Mouse (Mus musculus) neural tube, embryonic 12.5 days (tissue): ENCODE results near the gene Celf5. TPM values are rescaled to one million over a fixed set of nuclear protein-coding genes. Genes with fewer than 3 reads are reported as not detected.
A peak's percentile ranks its signal among the peaks of the same experiment; 100 is the strongest.

Experiments used
- ATAC-seq: fragments of 200-750 bp; cut with Nextera tagmentation; 2 replicates; pipeline ENCODE4 v1.8.0; 2017; ENCODE audit warnings: low read depth, mild to moderate bottlenecking, moderate TSS enrichment, moderate library complexity; ENCODE audit not compliant: low FRiP score
- H3K27ac ChIP-seq: fragments of 300-500 bp; sonication (generic); 2 replicates; pipeline ENCODE4 v1.5.1; 2016
- H3K27me3 ChIP-seq: fragments of 300-500 bp; sonication (generic); replicated peaks from 2 replicates; pipeline ENCODE4 v1.6.1; 2016; ENCODE audit warnings: mild to moderate bottlenecking
- H3K36me3 ChIP-seq: fragments of 300-500 bp; sonication (generic); 2 replicates; pipeline ENCODE4 v1.6.1; 2016; ENCODE audit warnings: mild to moderate bottlenecking
- H3K4me1 ChIP-seq: fragments of 300-500 bp; sonication (generic); 2 replicates; pipeline ENCODE4 v1.6.1; 2016
- H3K4me2 ChIP-seq: fragments of 300-500 bp; sonication (generic); replicated peaks from 2 replicates; pipeline ENCODE4 v1.6.1; 2016; ENCODE audit warnings: mild to moderate bottlenecking
- H3K4me3 ChIP-seq: fragments of 300-500 bp; sonication (generic); 2 replicates; pipeline ENCODE4 v1.5.1; 2016
- H3K9ac ChIP-seq: fragments of 300-500 bp; sonication (generic); 2 replicates; pipeline ENCODE4 v1.6.1; 2016; ENCODE audit warnings: mild to moderate bottlenecking
- H3K9me3 ChIP-seq: fragments of 300-500 bp; sonication (generic); 2 replicates; pipeline ENCODE4 v1.6.1; 2016; ENCODE audit warnings: mild to moderate bottlenecking
- WGBS: fragments of 180-500 bp; shearing (Covaris S2); methylation state at CpG from one replicate; pipeline ENCODE4 v1.1.7; 2016; 5-methylcytosine and 5-hydroxymethylcytosine counted together
- polyA plus RNA-seq: library from polyadenylated mRNA; unstranded; fragments of >200 nt; fragmentation: Nextera tagmentation; extraction: Ambion mirVana; gene quantifications from 2 replicates; pipeline ENCODE4 v1.2.1, GENCODE M21; 2016

Gene Celf5
- polyA plus RNA-seq, 1 experiment from 2014 or later, result 32.3 TPM

DNA sequence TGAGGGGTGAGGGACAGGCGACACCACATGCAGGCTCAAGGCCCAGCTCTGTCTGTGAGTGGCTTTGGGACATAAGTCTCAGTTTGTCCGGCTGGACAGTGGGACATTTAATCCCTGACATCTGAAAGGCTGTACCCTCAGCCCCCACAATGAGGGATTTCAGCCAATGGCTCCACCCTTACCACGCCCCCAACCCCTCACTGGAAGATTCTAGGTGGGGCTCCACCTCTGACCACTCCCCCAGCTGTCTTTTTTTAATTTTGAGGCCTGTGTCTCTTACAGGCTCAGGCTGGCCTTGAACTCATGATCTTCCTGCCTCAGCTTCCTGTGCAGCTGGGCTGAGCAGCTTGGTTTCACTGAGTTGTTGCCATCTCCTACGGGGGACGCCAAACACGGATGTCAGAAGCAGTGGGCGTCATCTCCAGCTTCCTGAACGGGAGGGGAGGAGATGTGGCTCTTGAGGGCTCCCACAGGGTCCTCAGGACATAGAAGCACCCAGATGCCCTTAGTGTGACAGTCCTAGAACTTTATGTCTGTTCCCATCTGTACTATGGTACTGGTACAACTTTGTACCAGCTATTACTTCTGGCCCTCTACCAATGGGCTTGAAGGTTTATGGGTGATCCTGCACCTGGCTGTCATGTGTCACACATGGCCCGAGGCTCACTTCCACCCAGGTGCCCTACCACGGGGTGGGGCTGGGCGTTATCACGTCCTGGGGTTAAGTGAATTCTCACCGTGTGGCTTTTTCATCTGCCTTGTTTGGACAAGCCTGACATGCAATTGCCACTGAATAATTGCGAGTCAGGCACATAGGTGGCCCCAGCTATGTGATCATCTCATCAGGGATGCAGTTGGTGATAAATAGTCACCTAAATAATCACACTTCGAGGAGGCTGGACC, 47.9 kb downstream of the Celf5 start:
- Histone ChIP-seq H3K9ac (no peak overlapping the region), H3K4me3 (no peak overlapping the region), H3K4me1 (peaks cover 23% of the 10 kb centered on the region), H3K4me2 (no peak overlapping the region), H3K9me3 (no peaks in the 10 kb centered on the region), H3K27ac (no peak overlapping the region), H3K27me3 (peaks cover 13% of the 10 kb centered on the region; the same call in 1 of the 2 replicates), H3K36me3 (no peaks in the 10 kb centered on the region)
- no peak for ATAC-seq
- WGBS, result 62% methylated on average over 15 of the region's 15 CpGs

DNA sequence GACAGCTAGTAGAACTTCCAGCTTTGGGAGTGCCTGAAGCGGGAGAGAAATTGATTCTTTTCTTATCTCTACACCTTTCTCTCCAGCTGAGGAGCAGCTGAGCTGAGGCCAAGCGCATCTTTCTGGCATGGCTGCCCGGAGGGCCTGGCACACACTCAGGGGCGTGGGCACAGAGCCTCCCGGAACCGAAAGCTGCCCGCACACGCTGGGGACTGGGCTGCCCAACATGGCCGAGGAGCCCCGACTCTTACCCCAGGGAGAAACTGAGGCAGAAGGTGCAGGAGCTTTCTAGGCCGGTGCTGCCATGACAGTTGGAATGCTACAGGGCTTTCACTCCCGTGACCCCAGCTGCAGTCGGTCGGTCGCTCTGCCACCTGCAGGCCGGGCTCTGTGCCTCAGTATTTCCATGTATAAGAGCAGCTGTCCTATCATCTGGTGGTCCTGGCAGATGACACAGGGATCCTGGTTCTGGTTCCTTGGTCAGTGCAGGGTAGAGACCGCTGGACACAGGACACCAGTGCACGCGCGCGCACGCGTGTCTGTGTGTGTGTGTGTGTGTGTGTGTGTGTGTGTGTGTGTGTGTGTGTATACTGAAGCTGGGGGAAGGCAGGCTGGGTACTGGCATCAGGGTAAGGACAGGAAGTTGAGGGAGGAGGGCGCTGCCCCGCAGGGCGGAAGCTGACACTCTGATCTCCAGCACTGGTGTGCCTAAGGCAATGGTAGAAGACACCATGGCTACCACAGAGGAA, 48.8 kb downstream of the Celf5 start:
- H3K36me3 ChIP-seq, result no peaks in the 10 kb centered on the region
- H3K27me3 ChIP-seq, result peaks cover 17% of the 10 kb centered on the region
- H3K4me1 ChIP-seq, result peaks cover 30% of the 10 kb centered on the region
- no peak overlapping the region for H3K9ac ChIP-seq
- no peaks in the 10 kb centered on the region for H3K9me3 ChIP-seq
- peak overlapping the region; percentile 53 for H3K4me2 ChIP-seq
- H3K4me3 ChIP-seq, result no peak overlapping the region
- no peak for ATAC-seq
- no peak overlapping the region for H3K27ac ChIP-seq
- WGBS, result 76% methylated on average over 26 of the region's 26 CpGs

- WGBS, result 5% methylated on average over 17 of the region's 17 CpGs
- H3K4me3 ChIP-seq, result no peak overlapping the region
Measured at GRCm38 (mm10) chr10:81432868-81433262, 49.6 kb downstream of the Celf5 start.

GRCm38 (mm10) chr10:81432169-81432867, 50.2 kb downstream of the Celf5 start:
- Histone ChIP-seq H3K4me1 (peaks cover 30% of the 10 kb centered on the region), H3K9ac (no peak overlapping the region), H3K36me3 (no peaks in the 10 kb centered on the region), H3K4me3 (no peak overlapping the region), H3K27ac (no peak overlapping the region), H3K9me3 (no peaks in the 10 kb centered on the region), H3K27me3 (peaks cover 30% of the 10 kb centered on the region), H3K4me2 (peak overlapping the region; percentile 53)
- 66% methylated on average over 21 of the region's 21 CpGs for WGBS
- peak; percentile 11 for ATAC-seq

More at GRCm38 (mm10) chr10:81432868-81433262, 49.6 kb downstream of the Celf5 start:
- Histone ChIP-seq H3K27ac (no peak overlapping the region), H3K9ac (no peak overlapping the region), H3K4me1 (peaks cover 30% of the 10 kb centered on the region), H3K9me3 (no peaks in the 10 kb centered on the region), H3K4me2 (peak overlapping the region; percentile 53), H3K36me3 (no peaks in the 10 kb centered on the region), H3K27me3 (peaks cover 25% of the 10 kb centered on the region)
- ATAC-seq, result peak; percentile 81

- peaks cover 37% of the 10 kb centered on the region for H3K27me3 ChIP-seq
- 0 out of 2 replicates have a peak overlapping the region, but pooled peaks have one; percentile 92 for H3K9ac ChIP-seq
- H3K4me2 ChIP-seq, result peak overlapping the region; percentile 94
- H3K27ac ChIP-seq, result 0 out of 2 replicates have a peak overlapping the region, but pooled peaks have one; percentile 69
- peak overlapping the region; percentile 84 for H3K4me3 ChIP-seq
- WGBS, result 16% methylated on average over 15 of the region's 15 CpGs
- H3K36me3 ChIP-seq, result no peaks in the 10 kb centered on the region
- no peak for ATAC-seq
- H3K4me1 ChIP-seq, result peaks cover 36% of the 10 kb centered on the region
- H3K9me3 ChIP-seq, result no peaks in the 10 kb centered on the region
Measured at GRCm38 (mm10) chr10:81431526-81432168, 50.9 kb downstream of the Celf5 start.

DNA sequence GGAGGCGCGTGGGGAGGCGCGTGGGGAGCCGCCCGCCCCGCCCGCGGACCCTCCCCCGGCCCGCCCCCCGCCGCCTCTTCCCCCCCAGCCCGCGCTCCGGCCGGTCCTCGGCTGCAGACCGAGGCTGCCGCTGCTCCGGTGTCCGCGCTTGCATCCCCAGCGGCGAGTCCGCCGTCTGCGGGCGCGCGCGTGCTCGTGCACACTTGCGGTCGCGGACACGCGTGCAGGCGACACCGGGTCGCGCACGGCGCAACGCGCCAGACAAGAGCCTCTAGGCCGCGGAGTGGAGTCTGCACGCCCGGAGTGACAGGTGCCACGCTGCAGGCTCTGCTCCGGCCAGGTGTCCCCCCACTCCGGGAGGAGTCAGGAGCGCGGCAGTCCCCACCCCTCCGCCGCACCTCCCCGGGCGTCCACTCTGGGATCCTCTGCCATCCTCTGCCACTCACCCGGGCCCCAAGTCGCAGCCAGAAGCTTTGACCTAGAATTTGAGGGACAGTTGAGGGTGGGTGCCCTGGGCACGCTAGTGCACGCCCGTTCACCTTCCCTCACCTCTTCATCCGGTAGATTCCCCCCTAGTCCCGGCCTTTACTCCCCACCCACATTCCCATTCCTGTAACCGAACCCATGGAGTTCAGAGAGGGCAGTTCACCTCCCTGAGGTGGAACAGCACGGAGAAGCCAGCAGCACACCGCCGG, 51.5 kb downstream of the Celf5 start:
- Histone ChIP-seq H3K9ac (peak overlapping the region; percentile 92), H3K36me3 (no peaks in the 10 kb centered on the region), H3K27ac (peak overlapping the region; percentile 69), H3K4me3 (peak overlapping the region; percentile 84), H3K4me1 (peaks cover 43% of the 10 kb centered on the region), H3K4me2 (peak overlapping the region; percentile 94), H3K9me3 (no peaks in the 10 kb centered on the region), H3K27me3 (peaks cover 44% of the 10 kb centered on the region)
- peak; percentile 5; the same call in 1 of the 2 replicates for ATAC-seq
- 1% methylated on average over 55 of the region's 70 CpGs for WGBS

- Histone ChIP-seq H3K9me3 (no peaks in the 10 kb centered on the region), H3K9ac (peak overlapping the region; percentile 92), H3K4me2 (peak overlapping the region; percentile 94), H3K4me3 (peak overlapping the region; percentile 84), H3K4me1 (peaks cover 48% of the 10 kb centered on the region), H3K36me3 (no peaks in the 10 kb centered on the region), H3K27me3 (peaks cover 51% of the 10 kb centered on the region), H3K27ac (peak overlapping the region; percentile 69)
- under 1% methylated on average over 53 of the region's 89 CpGs for WGBS
- ATAC-seq, result 0 out of 2 replicates have a peak, but pooled peaks have one; percentile 5
Measured at GRCm38 (mm10) chr10:81430141-81430830, 52.2 kb downstream of the Celf5 start.

DNA sequence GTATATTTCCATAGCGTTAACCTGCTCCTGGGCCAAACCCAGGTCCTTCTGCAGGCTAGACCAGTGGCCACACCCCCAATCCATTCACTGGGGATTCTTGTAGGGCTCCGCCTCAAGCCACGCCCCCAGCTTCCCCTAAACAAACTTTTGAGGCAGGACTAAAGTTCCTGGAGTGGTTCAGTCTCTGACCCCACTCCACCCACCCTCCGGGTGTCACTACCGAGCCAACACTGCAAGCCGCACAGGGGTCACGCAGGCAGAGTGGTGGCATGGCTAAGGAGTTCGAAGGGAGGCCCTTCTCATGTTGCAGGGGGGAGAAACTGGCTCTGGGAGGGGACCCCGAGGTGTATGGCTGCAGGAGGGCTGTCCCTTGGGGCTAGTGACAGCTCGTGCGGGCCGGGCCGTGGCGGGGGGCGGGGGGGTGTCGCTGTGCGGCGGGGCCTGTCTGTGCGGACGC, 52.9 kb downstream of the Celf5 start:
- Histone ChIP-seq H3K36me3 (no peaks in the 10 kb centered on the region), H3K9ac (peak overlapping the region; percentile 92), H3K4me3 (peak overlapping the region; percentile 84), H3K27me3 (peaks cover 57% of the 10 kb centered on the region), H3K27ac (peak overlapping the region; percentile 69), H3K4me1 (peaks cover 55% of the 10 kb centered on the region), H3K4me2 (peak overlapping the region; percentile 94), H3K9me3 (no peaks in the 10 kb centered on the region)
- WGBS, result under 1% methylated on average over 20 of the region's 20 CpGs
- peak; percentile 5; the same call in 1 of the 2 replicates for ATAC-seq

DNA sequence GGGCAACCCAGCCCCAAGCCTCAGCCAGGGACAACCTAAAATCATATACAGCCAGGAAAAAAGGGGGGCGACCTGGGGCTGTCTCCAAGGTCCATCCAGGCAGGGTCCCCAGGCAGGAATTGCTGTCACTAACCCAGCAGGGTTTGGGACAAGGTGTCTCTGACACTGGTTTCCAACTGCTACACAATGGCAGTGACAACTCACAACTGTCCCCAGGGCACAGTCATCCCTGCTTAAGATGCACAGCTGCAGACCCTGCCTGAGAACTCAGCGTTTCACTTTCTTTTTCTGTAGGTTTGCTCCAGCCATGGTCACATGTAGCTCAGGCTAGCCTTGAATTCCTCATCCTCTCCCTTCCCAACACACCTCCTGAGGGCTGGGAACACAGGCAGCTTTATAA, 53.4 kb downstream of the Celf5 start:
- H3K4me1 ChIP-seq, result peaks cover 60% of the 10 kb centered on the region
- H3K4me3 ChIP-seq, result no peak overlapping the region
- no peaks in the 10 kb centered on the region for H3K9me3 ChIP-seq
- H3K27me3 ChIP-seq, result peaks cover 63% of the 10 kb centered on the region
- H3K27ac ChIP-seq, result no peak overlapping the region
- H3K36me3 ChIP-seq, result no peaks in the 10 kb centered on the region
- WGBS, result 17% methylated on average over 2 of the region's 2 CpGs
- no peak for ATAC-seq
- H3K9ac ChIP-seq, result no peak overlapping the region
- H3K4me2 ChIP-seq, result peak overlapping the region; percentile 94

DNA sequence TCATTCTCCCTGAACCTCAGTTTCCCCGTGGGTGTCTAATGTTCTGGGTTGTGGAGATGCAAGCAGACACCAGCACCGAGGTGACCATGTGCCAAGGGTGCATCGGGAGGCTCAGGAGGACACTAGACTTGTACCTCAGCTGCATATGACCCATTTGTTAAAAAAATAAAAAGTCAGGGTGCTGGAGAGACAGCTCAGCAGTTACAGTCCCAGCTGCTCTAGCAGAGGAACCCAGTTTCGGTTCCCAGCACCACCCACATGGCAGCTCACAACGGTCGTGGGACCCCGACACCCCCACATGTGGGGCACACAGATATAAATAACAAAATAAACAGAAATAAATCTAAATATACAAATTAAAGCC, 54.0 kb downstream of the Celf5 start:
- Histone ChIP-seq H3K27me3 (peaks cover 69% of the 10 kb centered on the region), H3K36me3 (no peaks in the 10 kb centered on the region), H3K9me3 (no peaks in the 10 kb centered on the region), H3K4me1 (peaks cover 61% of the 10 kb centered on the region), H3K4me3 (no peak overlapping the region), H3K4me2 (no peak overlapping the region), H3K27ac (no peak overlapping the region), H3K9ac (no peak overlapping the region)
- 87% methylated on average over 7 of the region's 7 CpGs for WGBS
- ATAC-seq, result no peak
